Mouse (Mus musculus) frontal cortex, postnatal 36 days (tissue): ENCODE results near the gene Pdcd6.

Source experiments
- DNase-seq, 2 experiments: peaks; one replicate each; pipeline ENCODE4 v3.0.0; 2022; ENCODE audit warnings: low spot score in 2 of 2

Pdcd6 gene

DNA sequence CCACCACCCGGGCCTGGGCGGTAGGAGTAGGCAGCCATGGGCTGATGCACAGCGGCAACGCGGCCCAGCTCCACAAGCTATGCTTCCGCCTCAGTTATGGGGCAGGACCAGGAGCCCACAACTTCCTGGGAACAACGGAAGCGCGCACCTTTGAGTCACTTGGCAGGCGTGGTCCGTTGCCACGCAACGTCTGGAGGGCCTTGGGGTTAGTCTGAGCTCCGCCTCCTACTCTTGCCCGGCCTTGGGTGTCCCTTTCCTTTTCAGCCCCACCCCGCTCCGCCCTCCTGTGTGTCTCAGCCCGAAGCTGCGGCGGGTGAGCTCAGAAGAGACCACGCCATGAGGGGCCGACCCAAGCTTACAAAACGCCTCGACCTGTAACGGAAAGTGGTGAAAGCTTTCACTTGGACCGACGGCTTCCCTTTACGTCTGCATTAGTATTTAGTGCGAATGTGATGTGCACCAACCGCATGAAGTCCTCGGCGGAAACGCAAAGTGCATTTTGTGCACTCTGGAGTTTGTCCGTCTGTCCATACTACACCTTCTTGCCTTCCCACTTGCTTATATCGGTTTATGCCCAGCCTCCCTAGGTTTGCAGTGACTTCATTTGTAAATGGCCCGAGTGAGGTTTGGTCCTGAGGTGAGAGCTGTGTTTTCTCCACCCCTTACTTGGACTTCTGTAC lies at the start of gene Pdcd6:
Gene Pdcd6, minus strand, starts transcription at position 411 of the 680 bp plus-strand sequence.
- DNase-seq: peak; percentile 89 to 95

DNA sequence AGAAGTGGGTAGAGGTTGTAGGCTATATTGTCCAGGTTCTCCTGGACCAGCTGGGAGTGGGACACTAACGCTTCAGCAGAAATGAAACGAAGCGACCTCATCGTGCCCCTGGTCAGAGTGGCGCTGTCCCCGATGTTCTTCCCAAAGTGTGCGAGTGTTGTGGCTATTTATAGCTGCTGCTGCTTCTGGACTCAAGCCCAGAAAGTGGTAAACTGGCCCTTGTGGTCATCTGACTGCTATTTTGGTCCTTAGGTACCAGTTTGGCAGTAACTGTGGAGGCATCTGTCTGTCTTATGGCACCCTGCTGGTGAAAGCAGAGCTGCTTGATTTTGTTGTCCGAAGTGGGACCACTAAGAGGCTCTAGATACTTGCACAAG lies 46.5 kb upstream of the Pdcd6 start, which contains the start of gene Lrrc14b:
Gene Lrrc14b, minus strand, starts transcription at position 147 of the 377 bp plus-strand sequence.
- DNase-seq: no peak

DNA sequence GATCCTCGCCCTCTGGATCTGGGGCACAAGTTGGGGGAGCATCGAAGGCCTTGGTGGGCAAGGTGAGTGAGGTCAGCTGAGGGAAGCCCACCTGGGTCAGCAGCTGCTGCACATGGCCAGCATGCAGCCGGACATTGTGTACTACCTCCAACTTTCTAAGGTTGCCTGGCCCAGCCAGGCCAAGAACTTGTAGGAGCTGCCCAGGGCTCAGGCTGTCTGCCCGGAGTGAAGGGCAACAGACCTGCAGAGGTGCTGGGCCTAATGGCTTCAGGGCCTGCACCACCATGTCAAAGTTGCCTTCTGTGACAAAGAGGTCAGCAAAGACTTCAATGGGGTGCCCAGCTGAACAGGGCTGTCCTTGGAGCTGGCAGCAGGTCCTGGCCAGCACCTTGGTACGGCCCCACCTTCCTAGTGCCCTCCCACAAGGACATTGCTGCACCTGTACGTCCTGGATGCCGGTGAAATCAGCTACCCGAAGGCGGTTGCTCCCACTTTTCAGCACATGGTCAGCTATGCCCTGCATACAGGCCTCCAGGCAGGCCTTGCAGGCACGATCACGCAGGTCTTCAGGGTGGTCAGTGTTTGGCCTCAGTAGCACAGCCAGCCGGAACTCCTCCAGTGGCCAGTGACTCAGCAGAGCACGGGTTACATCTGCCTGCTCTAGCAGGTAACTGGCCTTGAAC lies 45.9 kb upstream of the Pdcd6 start:
- DNase-seq: no peak

- no peak for DNase-seq
These were observed 44.8 kb upstream of the Pdcd6 start for GRCm38 (mm10) chr13:74362218-74362617.

- peak in 1 of 2 experiments; percentile 23 for DNase-seq
These were observed 39.1 kb upstream of the Pdcd6 start for GRCm38 (mm10) chr13:74356491-74356890.

DNA sequence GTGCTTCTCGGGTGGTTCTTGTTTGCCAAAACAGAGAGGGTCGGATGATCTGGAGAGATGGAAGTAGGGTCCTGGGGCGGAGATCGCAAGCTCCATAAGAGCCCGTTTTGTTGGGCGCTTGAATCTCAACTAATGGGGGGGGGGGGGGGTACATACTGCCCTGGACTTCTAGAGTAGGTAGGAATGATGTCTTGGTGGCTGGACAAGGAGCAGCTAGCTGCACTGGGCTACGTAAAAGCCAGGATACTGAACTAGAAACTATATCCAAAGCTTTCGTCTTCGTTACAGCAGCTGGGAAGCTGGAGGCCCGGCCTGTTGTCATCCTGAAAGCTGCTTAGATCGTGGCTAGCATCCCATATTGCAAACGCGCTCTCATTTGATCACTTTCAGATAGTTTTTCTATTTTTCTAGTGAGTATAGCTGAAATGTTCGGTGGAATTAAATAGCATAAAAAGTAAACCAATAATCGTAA lies 33.1 kb upstream of the Pdcd6 start:
- DNase-seq: no peak

DNA sequence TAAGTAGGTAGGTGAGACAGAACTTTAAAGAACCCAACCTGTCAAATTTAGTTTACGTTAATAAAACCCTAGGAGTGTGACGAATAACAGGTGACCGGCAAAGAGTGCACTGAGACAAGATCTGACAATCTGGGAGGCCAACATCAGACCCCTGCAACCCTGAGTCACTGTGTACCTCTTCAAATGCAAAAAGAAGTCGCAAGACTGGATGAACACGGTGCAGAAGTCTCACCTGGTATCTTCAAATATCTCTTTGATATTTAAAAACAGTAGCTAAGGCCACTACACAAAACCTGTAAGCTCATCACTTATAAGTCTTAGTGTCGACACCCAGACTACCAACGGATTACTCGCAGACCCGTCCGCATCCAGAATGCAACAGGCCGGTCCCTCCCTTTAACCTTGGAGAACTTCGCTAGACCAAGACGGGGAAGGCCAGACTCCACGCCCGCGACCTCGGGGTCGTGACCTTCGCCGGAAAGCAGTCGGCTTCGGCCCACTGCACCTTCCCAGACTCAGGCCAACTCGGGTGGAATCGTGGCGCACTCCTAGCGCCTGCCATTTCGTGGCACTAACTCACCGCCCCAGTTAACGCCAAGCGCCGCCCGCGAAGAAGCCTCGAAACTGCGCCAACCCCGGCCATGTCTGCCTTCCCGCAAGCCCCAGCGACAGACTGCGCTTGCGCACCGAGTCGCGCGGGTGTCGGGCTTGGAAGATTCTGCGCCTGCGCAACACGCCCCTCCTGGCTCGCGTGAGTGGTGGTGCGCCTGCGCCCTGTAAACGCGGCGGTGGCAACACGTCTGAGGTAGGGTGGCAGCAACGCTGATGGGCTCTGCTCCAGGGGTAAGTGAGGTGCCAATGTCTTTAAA lies 32.4 kb upstream of the Pdcd6 start, which contains the start of the genes Sdha and Ccdc127:
Gene Sdha, minus strand, starts transcription at position 715 of the 869 bp plus-strand sequence.
Gene Ccdc127, plus strand, starts transcription at position 744 of the 869 bp plus-strand sequence.
- DNase-seq: peak; percentile 96

DNA sequence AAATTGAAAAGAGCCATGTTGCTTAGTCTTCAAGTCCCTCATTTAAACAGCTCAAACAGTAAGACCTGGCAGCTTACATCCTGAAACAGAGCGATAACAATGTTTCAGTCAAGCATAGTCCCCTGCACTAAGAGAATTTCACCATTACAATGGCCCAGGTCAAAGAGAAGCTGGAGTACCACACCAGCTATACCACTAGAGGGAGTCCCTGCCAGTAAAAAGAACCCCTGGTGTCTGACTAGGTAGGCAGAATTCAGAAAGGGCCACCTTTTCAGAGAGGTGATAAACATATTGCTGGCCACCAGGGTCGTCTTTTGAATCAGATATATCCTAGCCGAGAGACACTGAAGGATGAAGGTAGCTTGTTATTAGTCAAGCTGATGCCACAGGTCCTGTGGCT lies 23.7 kb upstream of the Pdcd6 start:
- no peak for DNase-seq

GRCm38 (mm10) chr13:74329321-74329720 lies 11.9 kb upstream of the Pdcd6 start:
- no peak for DNase-seq

DNA sequence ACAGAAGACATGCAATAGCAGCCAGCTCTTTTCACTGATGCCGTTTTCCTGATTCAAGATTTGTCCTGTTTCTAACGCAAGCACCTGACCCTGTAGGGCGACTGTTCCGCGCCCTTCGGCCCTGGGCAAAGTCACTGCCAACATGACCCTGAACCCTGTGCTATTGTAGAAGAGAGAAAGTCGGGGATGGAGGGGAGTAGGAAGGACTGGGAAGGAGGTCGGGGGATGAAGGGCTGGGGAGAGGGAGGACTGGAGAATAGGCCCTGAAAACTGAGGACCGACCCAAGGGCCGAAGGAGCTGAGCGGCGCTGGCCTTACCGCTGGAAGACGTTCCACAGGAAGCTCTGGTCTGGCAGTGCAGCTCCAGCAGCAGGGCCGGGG lies 601 bp downstream of the Pdcd6 start:
- no peak for DNase-seq

DNA sequence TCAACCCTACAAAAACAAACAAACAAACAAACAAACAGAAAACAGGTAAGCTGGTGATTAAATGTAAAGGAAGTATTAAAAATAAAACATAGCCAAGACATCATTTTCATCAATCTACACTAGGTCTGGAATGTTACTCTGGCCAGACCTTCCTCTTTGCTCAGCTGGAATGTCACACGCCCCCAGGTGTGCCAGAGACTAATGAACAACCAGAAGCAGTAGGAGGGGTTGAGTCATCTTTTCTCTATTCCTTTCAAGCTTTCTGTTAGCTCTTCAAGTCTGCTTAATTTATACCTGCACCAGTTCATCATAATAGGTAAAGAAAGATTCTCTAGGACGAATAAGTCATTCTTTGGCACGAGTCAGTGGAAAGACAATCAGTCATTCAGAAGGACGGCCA lies 994 bp downstream of the Pdcd6 start:
- DNase-seq: no peak

GRCm38 (mm10) chr13:74314616-74315015 lies 2.8 kb downstream of the Pdcd6 start:
- DNase-seq: no peak

DNA sequence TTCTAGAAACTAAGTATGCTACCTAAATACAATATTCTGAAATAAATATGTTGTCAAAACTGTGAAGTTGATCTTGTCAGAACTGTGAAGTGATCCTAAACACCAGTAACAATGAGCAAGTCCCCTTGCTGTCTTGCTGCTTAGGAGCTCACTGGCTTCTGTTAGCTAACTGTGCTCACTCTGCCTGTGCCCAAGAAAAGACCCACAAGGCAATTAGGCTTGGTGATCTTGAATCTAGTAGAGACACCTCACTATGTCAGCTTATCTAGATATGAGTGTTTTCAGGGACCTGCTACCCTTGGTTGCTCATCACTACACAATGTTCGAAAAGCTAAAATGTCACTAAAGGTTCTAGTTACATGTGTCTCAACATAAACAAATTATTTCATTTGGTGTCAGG lies 11.6 kb downstream of the Pdcd6 start:
- no peak for DNase-seq

DNA sequence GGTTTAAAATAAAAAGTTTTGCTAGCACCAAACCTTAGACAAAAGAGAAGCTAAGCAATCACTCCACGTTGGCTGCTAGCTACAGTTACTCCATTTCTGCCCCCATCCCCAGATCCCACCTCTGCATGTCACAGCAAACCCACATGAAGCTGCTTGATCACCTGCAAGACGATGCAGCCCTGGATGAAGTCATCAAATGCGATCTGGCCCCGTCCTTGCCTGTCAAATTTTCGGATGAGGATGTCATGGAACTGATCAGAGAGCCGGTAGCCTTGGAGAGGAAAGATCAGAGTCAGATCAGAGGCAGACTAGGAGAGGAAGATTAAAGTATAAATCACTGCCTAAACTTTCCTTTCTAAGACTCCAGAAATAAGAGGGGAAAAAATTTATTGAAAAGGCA lies 12.0 kb downstream of the Pdcd6 start:
- no peak for DNase-seq

DNA sequence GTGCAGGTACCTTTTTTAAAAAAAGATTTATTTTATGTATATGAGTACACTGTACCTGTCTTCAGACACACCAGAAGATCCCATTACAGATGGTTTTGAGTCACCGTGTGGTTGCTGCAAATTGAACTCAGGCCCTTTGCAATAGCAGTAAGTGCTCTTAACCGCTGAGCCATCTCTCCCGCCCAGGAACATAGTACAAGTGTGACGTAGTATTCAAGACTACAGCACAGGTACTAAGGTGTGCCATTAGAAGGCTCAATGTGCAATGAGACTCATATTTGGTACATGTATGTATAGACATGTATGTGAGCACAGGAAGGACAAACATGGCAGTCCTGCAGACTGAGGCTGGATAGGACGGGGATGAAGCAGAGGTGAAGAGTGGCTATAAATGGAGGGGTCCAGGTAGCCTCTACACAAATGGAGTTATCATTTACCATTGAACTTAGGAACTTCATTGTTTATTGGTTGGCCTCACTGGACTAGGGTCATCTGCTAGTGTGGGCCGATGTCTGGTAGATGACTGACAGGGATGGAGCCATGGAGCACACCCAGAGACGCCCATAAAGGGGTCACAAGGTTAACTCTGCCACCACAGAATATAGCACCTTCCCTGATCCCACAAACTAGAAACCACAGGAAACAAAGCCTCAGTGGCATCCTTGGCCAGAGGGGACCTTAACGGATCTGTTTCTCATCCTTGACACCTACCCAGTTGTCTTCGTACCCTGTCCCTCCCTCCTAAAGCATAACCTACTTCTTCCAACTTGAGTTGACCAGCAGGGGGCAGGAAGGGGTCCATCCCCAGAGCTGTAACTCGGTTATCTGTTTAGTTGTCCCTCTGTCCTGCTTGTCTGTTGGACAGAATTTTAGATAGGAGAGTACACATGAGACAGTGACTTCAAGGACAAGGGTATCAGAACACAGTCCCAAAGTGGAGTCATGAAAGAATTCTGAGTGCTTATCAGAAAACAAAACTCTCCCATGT lies 15.0 kb downstream of the Pdcd6 start:
- no peak for DNase-seq

- no peak for DNase-seq
These were observed 15.8 kb downstream of the Pdcd6 start for GRCm38 (mm10) chr13:74301607-74301984.

DNA sequence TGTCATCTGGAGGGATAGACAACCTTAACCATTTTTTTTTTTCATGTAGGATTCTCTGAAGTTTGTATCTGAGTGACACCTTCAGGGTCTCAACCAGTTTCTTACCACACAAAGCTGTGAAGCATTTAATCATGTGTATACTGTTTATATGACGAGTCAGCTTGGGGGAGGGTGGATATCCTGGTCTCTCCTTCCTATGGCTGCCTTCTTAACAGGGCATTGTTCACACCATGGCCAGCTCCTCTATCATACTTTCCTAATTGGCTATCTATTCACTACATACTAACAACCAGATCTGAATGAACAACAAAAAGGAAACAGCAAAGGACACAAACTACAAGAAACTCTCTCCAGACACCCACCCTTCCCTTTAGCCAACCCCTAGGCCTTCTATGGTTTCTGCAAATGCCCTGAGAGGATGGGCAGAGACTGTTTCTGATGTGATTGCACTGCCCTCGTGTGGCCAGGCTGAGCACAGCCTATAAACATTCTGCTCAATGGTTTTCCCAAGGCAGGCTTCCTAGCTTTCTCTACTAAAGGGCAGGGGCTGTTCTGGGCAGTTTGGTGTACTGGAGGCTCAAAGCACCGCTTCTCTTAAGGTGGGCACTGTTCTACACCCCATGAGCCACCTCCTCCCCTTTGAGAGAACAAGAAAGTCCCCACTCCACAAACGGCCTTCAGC lies 16.3 kb downstream of the Pdcd6 start:
- DNase-seq: peak; percentile 69 to 85

DNA sequence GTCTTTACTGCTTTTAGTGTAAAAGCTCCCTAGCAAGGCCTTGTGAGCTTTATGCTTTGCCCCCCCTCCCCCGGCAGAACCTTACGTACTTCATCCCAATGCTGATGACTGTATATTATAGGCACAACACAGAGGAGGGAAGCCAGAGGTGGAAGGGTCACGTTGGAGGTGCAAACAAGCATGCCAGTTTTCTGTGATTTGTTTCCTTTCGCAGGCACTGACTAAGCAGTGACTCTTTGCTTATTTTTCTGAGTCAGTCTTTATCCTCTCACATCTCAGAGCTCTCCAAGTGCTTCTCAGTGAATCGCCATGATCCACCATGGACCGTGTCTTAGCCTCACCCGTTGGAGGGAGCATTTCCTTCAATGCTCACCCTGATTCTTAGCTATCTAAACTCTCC lies 21.0 kb downstream of the Pdcd6 start:
- DNase-seq: no peak

GRCm38 (mm10) chr13:74292167-74292566 lies 25.2 kb downstream of the Pdcd6 start, which contains the start of gene Ahrr:
TSS of gene Ahrr (minus strand) at chr13:74292331.
- peak; percentile 25 to 50 for DNase-seq

DNA sequence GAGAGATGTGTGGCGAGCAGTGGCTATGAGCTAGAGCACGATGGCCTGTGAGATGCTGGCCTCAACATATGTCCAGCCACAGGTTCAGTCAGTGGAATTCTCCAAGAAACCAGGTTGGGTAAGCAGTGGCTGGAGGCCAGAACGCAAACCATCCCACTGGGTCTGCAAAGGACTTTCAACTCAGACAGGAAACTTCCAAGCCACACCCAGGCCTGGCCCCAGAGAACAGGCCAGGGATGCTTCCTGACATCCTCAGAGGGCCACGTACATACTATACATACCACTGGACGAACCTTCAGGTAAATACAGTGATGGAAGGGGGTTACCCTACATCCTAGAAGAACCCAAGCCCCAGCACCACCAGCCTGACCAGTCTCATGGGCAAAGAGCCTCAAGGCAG lies 27.7 kb downstream of the Pdcd6 start:
- DNase-seq: no peak
